Mouse (Mus musculus) adrenal gland, postnatal 25 days (tissue): ENCODE data around the gene Plcb2. TPM values are rescaled to one million over a fixed set of nuclear protein-coding genes. Genes with fewer than 3 reads are reported as not detected.

Source experiments
- DNase-seq: peaks from one replicate; pipeline ENCODE4 v3.0.0; 2021; ENCODE audit warnings: mixed read lengths
- total RNA-seq: library from RNA; stranded (reverse); gene quantifications from 2 replicates; pipeline ENCODE4 v1.2.3, GENCODE M21; 2021

Plcb2 gene
- total RNA-seq, 1 experiment from 2014 or later: 2.1 TPM

DNA sequence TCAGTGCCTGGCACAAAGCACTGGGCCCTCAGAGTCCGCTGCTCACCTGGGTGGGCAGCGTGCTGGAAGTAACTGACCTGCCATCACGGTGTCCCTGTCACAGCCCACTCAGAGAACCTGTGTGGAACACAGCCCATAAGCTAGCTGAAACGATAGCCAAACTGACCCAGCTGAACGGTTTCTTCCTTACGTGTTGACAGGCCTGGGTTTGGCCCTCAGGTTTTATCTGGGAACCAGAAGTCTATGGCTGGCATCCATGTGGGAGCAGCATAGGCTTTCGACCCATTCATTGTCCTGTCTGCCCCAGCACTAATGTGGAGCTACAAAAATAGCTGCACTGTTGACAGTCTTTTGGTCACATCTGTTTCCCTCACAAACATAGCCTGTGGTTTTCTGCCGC, 22.2 kb upstream of the Plcb2 start:
- no peak for DNase-seq

DNA sequence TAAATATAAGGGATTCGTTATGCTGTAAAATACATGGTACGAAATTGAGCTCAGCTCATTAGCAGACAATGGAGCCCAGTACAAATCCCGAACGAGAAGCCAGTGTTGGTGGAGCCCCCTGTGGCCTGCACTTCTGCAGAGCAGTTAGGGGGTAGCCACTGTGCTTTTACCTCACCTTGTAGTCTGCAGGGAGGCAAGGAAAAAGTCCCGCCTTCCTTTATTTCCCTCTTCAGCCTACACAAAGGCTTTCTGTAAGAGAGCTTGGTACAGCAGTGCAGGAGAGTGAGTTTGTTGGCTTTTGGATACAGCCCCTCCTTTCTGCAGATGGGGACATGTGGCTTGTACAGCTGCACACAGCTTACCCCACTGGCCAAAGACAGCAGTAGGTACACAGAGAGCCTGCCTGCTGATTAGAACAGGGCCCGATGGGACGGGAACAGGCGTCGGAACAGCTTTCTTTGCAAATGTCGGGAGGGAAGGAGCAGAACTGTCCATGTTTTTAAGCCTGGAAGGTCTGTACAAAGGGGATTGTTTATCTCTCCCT, 21.2 kb upstream of the Plcb2 start:
- DNase-seq: no peak

GRCm38 (mm10) chr2:118747301-118747960, 19.2 kb upstream of the Plcb2 start:
- peak; percentile 62 for DNase-seq

DNA sequence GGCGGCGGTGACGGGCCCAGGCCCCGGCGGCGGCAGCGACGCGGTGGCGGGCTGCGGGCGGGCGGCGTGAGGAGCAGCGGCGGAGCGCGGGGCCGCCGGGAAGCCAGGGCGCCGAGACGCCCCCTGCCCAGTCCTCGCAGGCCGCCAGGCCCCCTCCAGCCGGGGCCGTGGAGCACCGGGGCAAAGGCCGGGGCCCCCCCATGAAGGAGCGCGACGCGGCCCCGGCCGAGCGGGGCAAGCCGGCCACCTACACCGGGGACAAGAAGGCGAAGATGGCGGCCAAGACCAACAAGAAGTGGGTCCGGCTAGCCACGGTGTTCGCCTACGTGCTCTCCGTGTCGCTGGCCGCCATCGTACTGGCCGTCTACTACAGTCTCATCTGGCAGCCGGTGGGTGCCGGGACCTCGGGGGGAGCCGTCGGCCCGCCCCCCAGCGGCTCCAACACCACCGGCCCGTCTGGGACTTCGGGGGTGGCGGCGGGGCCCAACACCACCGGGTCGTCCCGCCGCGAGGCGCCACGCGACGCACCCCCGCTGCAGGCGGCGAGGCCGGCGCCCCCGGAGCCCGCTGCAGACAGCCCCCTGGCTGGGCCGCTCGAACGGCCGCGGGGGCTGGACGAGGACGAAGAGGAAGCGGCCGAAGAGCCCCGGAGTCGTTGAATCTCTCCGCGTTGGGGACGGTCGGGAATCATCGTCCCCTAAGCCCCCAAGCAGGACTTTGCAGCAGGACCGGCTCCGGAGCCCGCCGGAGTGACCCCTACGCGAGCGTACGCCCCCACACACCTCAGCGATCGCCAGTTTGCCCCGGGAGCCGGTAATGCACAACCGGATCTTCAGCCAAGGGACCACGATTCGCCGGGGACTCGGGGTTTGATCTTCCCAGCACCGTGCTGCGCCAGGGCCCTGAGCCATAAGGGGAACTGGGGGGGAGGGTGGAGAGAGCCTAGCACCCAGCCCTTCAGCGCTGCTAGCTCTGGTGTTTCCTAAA, 18.0 kb upstream of the Plcb2 start:
- DNase-seq: peak; percentile 38

DNA sequence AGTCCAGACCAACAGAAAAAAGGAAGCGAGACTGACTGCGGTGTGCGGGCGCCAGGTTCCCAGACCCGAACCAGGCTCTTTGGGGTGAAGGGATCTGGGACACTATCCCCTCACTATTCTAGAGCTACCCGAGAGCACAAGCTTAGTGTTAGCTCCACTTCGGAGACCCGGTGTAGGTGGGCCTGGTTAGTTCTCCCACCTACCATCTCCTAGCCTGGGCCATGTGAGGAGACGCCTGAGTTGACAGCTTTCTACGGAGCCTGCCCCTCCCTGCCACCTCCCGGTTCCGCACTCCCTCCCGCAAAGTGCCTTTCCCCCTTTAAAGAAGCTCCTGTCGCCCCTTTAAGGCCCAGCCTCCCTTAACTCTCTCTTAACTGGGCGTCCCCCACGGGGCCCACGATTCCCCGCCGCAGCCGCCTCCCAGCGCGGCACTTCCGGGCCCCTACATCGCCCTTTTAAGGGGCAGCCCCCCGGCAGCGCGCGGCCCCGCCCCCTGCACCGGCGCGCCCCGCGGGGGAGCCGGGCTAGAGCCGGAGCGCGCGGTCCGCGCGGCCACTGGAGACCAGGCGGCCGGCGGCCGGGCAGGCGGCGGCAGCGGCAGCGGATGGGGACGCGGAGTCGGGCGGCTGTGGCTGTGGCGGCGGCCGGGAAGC, 17.1 kb upstream of the Plcb2 start, which contains the start of gene Inafm2:
Gene Inafm2 (plus strand): TSS at position 527 of the 653 bp plus-strand sequence.
- DNase-seq: peak; percentile 93

DNA sequence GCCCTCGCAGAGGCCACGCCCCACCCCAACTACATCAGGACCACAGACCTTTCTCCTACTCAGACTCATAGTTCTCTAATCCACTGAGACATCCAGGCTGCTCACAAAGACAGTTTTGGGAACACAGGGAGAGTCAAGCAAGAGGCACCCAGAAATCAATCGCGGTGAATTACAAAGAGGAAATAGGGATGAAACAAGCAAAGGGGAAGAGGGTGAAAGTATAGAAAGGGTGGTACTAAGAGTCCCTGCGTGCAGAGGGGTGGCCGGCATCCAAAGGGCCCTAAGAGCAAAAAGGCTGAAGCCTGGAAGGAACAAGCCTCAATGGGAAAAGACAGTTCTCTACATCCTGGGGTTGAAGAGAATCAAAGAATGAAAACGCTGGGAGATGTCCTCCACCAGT, 16.4 kb upstream of the Plcb2 start:
- DNase-seq: no peak

DNA sequence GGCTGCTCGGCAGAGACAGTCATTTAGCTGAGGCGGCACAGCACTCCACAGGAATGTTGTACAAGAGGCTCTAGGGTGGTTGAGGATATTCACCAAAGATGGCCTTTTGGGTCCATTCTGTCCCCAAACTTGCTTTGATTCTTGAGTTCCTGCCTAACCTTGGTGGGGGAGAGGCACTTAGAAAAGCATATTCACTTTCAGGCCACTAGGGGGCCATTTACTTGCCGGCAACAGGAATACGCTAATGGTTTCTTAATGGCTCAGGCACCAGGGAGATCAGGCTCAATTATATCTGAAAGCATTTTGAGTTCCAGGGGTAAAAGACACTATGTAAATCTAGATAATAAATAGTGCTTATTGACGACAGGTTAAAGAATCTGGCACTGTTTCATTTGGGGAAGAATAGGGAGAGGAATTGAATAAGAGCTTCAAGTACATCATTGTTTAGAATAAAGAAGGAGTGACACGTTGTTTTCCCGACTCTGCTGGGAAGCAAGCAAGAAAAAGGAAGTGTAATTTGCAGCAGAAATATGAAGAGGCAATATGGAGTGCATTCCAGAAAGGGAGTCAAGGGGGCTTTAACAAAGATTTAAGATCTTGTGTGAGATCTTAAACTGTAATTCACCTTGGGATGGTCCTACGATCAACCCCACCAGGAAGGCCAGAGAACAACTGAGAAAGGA, 15.2 kb upstream of the Plcb2 start:
- no peak for DNase-seq

GRCm38 (mm10) chr2:118741183-118741582, 12.9 kb upstream of the Plcb2 start:
- DNase-seq: no peak

DNA sequence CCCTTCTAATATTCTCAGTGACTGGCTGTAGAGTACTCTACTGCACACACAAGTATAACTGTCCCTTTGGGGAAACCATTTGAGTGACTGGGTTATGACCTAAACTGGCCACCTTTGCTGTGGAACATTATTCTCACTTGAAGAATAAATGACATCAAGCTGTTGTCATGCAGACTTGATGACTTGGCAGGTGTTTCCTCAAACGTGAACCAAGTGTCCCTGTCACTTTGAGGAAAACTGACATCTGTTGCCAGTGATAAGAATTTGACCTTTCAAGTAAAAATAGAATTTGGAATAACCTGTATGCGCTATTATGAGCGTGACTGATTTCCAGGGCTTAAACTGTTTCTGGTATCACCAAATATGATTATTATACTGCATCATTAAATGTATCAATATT, 12.1 kb upstream of the Plcb2 start:
- no peak for DNase-seq

- no peak for DNase-seq
Measured at GRCm38 (mm10) chr2:118733341-118733740, 5.1 kb upstream of the Plcb2 start.

DNA sequence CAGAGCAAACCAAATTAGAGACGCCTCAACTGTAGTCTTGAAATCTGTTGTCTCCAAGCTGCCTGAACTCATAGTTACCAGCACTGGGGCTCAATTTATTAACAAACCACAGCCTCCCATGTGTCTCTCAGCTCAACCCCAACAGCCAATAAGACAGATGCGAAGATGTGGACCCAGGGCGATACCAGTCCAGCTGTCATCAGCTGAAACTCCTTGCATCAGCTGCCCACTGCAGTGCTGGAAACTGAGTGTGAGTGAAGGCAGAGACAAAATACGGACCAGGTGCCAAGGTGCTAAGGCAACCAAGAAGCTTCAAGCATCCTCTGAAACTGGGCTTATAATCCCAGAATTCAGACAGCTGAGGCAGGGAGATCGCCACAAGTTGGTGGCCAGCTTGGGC, 3.7 kb upstream of the Plcb2 start:
- DNase-seq: no peak

- DNase-seq: peak; percentile 87
Measured at GRCm38 (mm10) chr2:118730622-118730915, 2.3 kb upstream of the Plcb2 start.

DNA sequence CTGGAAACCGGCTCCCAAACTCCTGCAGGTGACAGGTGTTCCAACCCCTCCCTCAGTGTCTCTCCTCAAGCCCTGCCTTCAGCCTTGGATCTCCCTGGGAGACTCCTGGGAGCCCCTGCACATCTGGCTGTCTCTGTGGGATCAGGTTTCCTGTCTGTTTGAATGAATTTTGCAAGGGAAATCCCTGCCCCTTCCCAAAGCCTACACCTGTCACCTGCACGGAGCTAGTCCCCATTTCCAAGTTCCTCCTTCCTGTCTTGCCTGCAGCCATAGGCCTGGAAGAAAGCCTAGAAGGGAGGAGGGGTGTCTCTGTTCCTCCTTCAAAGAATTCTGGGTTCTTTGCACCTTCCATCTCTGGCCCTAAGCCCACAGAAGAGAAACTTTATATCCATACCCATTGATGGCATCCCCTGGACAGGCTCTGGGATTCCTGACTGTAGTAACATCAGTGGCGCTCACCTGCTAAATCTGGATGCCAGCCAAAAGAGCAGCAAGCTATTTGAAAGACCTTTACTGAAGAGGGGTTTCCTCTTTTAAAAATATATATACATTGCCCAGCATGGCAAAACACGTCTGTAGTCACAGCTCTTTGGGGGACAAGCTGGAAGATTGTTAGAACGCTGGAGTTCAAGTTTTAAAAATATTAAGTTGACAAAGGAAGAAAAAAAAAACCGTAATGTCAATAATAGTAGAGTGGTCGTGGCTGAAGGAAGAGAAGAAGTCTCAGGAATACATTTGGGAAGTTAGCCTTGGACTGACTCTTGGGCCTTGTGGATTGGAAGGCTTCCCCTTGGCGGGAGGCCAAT, 1.8 kb upstream of the Plcb2 start:
- DNase-seq: no peak

DNA sequence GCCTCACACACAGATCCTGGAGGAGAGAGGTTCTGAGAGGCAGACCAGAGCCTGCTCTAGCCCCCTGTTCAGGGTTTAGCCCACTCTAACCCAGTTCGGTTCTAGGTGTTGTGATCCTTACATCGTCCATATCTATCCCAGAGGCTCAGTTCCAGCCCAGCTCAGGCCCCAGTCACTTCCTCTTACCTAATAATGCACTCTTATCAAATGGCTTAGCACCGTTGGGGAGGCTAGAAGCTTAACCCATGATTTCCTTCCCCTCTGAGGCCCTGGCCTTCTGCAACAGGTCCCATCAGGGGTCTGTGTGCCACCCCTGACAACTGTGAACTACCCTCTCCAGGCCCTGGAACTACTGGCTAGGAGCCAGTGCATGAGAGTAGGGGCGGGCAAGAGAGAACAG, 956 bp upstream of the Plcb2 start:
- no peak for DNase-seq

DNA sequence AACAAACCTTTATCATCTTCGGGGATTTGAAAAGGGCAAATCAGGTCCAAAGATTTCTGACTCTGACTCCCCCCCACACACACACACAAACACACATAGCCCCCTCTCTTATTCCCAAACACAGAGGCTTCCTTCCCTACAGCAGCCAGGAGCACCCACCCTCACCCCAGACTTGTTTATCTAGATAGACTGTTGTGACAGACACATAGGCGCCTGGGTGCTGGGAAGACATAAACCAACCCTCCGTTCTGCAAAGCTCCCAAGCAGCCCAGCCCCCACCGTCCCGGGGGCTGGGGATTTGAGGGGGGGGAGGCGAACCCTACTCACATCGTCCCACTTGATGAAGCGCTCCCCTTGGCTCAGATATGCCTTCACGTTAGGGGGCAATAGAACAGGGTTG, 327 bp downstream of the Plcb2 start:
- DNase-seq: no peak

- DNase-seq: no peak
Measured at GRCm38 (mm10) chr2:118726873-118727272, 1.4 kb downstream of the Plcb2 start.

- DNase-seq: peak; percentile 30
Measured at GRCm38 (mm10) chr2:118725511-118725910, 2.7 kb downstream of the Plcb2 start.

DNA sequence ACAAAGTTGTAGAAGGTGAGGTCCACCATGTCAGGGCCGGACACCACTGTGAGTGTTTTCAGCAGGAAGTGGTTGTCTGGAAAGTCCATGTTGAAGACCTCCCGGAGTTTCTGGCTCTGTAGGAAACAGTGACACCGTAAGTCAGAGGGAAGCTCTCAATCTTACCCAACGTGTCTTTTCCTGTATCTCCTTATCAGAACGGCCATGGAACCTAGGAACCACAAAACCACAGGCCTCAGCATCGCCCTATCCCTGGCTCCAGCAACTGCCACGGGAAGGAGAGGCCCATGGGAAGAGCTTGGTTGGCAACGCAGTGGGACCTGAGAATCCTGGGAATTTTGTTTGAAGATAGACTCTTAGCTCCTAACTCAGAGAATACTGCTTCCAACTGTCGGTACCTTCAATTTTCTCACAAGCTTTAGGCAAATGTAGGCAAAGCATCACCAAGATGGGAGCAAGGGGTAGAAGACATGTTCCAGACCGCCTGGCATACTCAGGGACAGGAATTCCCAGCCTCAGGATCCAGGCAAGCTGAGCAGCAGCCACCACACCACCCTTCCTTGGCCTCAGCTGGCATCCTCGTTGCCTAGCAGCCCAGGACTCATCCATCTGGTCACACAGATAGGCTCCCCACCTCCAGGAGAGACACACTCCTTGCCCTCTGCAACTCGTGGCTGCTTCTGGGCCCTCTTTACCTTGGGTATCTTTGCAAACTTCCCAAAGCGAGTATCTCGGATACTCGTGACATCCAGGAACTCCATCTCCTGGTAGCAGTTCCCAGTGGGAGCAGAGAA, 4.3 kb downstream of the Plcb2 start:
- no peak for DNase-seq

DNA sequence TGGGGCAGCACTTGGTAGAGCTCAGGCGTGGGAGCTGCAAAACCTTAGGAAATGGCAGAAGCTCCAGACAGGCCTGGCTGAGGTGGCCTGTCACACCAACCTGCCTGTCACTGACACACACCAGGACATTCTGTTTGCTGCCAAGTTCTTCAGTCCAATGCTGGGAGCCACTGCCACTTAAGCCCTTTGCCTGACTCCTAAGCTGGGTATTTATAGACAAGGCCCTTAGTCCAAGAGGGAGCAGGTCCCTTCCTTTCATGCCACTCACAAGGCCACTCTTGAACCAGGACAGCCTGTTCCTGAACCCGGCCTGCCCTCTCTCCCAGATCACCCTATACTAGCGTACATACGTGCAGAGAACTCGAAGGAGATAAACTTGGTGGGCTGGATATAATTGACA, 11.6 kb downstream of the Plcb2 start:
- DNase-seq: no peak

DNA sequence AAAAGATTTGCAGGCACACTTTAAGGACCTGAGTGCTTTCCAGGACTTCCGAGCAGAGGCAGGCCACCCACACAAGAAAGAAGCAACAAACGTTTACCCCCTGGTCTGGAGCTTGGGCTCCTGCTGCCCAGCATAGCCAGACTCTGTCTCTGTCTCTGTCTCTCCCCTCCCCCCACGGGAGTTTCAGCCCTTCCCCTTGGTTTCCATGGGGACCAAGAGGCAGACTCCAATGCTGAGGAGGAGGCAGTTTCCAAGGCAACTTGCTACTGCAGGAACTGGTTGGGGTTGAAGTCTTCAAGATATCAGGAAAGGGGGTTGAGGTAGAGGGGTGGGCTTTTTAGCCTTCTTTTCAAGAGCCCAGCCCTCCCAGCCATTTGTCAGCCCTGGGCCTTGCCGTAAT, 14.0 kb downstream of the Plcb2 start:
- no peak for DNase-seq

GRCm38 (mm10) chr2:118713631-118714030, 14.6 kb downstream of the Plcb2 start:
- DNase-seq: no peak
